Mouse (Mus musculus) liver, adult 2 months (tissue): ENCODE measurements at regions not wholly inside any gene's neighbourhood (a gene's known extent, or its start where the extent isn't known, plus 50 kb on each side); places are given as distances from the start of the nearest gene placed in this dataset.

Source experiments
- CTCF ChIP-seq: fragments of 200-500 bp; IDR thresholded peaks from 2 replicates; pipeline ENCODE4 v1.5.1; 2011; ENCODE audit warnings: low read depth, low read length, control low read depth
- POLR2A ChIP-seq: fragments of 200-500 bp; IDR thresholded peaks from 2 replicates; pipeline ENCODE4 v1.6.1; 2011; ENCODE audit warnings: low read length, control low read depth; ENCODE audit not compliant: insufficient read depth; ENCODE audit errors: extremely low read depth

DNA sequence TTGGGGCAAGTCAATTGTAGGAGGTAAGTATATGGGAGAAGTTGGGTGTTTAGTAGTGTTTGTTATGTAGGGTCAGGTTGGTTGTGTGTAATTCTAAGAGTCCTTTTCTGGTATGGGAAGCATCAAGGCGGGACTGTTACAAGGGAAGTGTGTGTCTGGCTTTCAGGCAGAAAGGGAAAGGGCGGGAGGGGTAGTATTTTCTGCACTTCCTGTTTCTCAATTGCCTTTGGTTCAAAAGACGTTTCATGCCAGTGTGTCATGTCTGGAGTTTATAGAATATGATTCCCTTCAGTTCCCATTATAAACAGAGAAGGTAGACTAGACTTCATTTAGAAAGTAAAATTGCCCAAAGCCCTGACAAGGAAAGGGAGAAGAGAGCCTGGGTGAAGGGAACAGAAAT is 107.7 kb upstream of the Cwc22 start:
- TF ChIP-seq CTCF (no peak), POLR2A (no peak)
